ENCODE assay signal across 7 mouse cellular contexts in the genomic region with DNA sequence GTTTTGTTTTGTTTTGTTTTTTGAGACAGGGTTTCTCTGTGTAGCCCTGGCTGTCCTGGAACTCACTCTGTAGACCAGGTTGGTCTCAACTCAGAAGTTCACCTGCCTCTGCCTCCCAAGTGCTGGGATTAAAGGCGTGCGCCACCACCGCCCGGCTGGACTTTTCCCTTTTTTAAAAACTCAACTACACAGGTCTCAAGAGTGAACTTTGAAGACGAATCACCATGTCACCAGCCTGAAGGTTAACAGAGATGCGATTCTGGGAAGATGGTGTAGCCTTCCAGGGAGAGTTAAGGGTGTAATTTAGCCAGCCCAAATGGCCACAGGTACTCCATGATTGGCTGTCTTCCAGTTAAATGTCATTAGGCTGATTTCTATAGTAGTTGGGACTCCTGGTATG. TPM values are rescaled to one million over a fixed set of nuclear protein-coding genes. Genes with fewer than 3 reads are reported as not detected.
DNase-seq lines count a peak whose midpoint lies in the region; ATAC-seq and TF ChIP-seq lines count a peak whose summit lies in the region.
"Not testable (repeated sequence)": the region's sequence is repeated elsewhere in the genome, so short reads cannot be mapped to it uniquely, and the experiment has no call there.

No protein-coding gene starts in this region.

- not testable (repeated sequence) for TF ChIP-seq EP300 in liver, postnatal 0 days (IDR thresholded peaks at IDR 0.05; ENCODE audit: low read depth)

- peak overlapping the region; percentile 32 for H3K4me2 ChIP-seq in intestine, postnatal 0 days (replicated peaks; ENCODE audit: low read depth)
- 0 out of 2 replicates have a peak overlapping the region, but pooled peaks have one; percentile 9 for H3K4me2 ChIP-seq in kidney, embryonic 15.5 days
- 0 out of 2 replicates have a peak overlapping the region, but pooled peaks have one; percentile 17 for H3K4me2 ChIP-seq in limb, embryonic 11.5 days (ENCODE audit: low read depth, severe bottlenecking)
- H3K4me2 ChIP-seq in liver, embryonic 11.5 days: peak overlapping the region; percentile 28
- not testable (repeated sequence) for H3K4me2 ChIP-seq in liver, postnatal 0 days (ENCODE audit: low read depth, low read length); stomach, embryonic 14.5 days (replicated peaks; ENCODE audit: low read depth, low read length)

- 0 out of 2 replicates have a peak, but pooled peaks have one; percentile 3 for ATAC-seq in intestine, postnatal 0 days
- ATAC-seq in kidney, embryonic 15.5 days (replicated peaks; ENCODE audit: low FRiP score); limb, embryonic 11.5 days (ENCODE audit: insufficient number of reproducible peaks, low FRiP score, low TSS enrichment, low read depth); liver, embryonic 11.5 days (replicated peaks; ENCODE audit: low FRiP score); stomach, embryonic 14.5 days (ENCODE audit: insufficient number of reproducible peaks, insufficient read depth, low FRiP score, low read depth): not testable (repeated sequence)
- peak; percentile 5; the same call in 1 of the 2 replicates for ATAC-seq in liver, postnatal 0 days

- DNase-seq in heart, embryonic 10.5 days (ENCODE audit: low spot score); limb, embryonic 11.5 days (ENCODE audit: low spot score); liver, embryonic 11.5 days (ENCODE audit: low spot score); liver, postnatal 0 days: not testable (repeated sequence)

- H3K9ac ChIP-seq in intestine, postnatal 0 days (ENCODE audit: low read depth, low read length): 0 out of 2 replicates have a peak overlapping the region, but pooled peaks have one; percentile 18
- H3K9ac ChIP-seq in kidney, embryonic 15.5 days; limb, embryonic 11.5 days (ENCODE audit: low read length); liver, embryonic 11.5 days (ENCODE audit: low read depth, low read length); liver, postnatal 0 days (replicated peaks); stomach, embryonic 14.5 days (replicated peaks; ENCODE audit: low read depth, low read length): not testable (repeated sequence)

- H3K4me1 ChIP-seq in heart, embryonic 10.5 days: peaks cover 62% of the 10 kb centered on the region
- H3K4me1 ChIP-seq in intestine, postnatal 0 days (replicated peaks; ENCODE audit: control insufficient read depth, insufficient read depth, low read length): peaks cover 21% of the 10 kb centered on the region
- H3K4me1 ChIP-seq in kidney, embryonic 15.5 days: peaks cover 64% of the 10 kb centered on the region
- H3K4me1 ChIP-seq in limb, embryonic 11.5 days (ENCODE audit: control insufficient read depth, insufficient read depth, low read length): peaks cover 11% of the 10 kb centered on the region
- H3K4me1 ChIP-seq in liver, embryonic 11.5 days (replicated peaks; ENCODE audit: control insufficient read depth, insufficient read depth, low read length): peaks cover 45% of the 10 kb centered on the region
- H3K4me1 ChIP-seq in liver, postnatal 0 days (ENCODE audit: insufficient read depth): peaks cover 54% of the 10 kb centered on the region
- peaks cover 14% of the 10 kb centered on the region; the same call in 1 of the 2 replicates for H3K4me1 ChIP-seq in stomach, embryonic 14.5 days (ENCODE audit: control insufficient read depth, insufficient read depth, low read length)

- not testable (repeated sequence) for H3K36me3 ChIP-seq in heart, embryonic 10.5 days; intestine, postnatal 0 days (ENCODE audit: control insufficient read depth, insufficient read depth); kidney, embryonic 15.5 days; limb, embryonic 11.5 days (ENCODE audit: control insufficient read depth, insufficient read depth, low read length); liver, embryonic 11.5 days (ENCODE audit: control insufficient read depth, insufficient read depth, low read length); liver, postnatal 0 days (replicated peaks; ENCODE audit: insufficient read depth, low read length); stomach, embryonic 14.5 days (ENCODE audit: control insufficient read depth, insufficient read depth, low read length)

- WGBS in heart, embryonic 10.5 days: 83% methylated on average over 6 of the region's 6 CpGs
- WGBS in intestine, postnatal 0 days: 43% methylated on average over 6 of the region's 6 CpGs
- WGBS in kidney, embryonic 15.5 days: 73% methylated on average over 6 of the region's 6 CpGs
- WGBS in limb, embryonic 11.5 days: 80% methylated on average over 6 of the region's 6 CpGs
- WGBS in liver, embryonic 11.5 days: 77% methylated on average over 6 of the region's 6 CpGs
- 65% methylated on average over 6 of the region's 6 CpGs for WGBS in liver, postnatal 0 days (ENCODE audit: insufficient replicate concordance)
- 76% methylated on average over 6 of the region's 6 CpGs for WGBS in stomach, embryonic 14.5 days

- TF ChIP-seq CTCF in intestine, postnatal 0 days (IDR thresholded peaks at IDR 0.05; ENCODE audit: low read depth); liver, postnatal 0 days (IDR thresholded peaks at IDR 0.05; ENCODE audit: low read depth): not testable (repeated sequence)

- not testable (repeated sequence) for H3K9me3 ChIP-seq in heart, embryonic 10.5 days; intestine, postnatal 0 days (ENCODE audit: control insufficient read depth); kidney, embryonic 15.5 days (replicated peaks); limb, embryonic 11.5 days (ENCODE audit: control insufficient read depth, low read length); liver, embryonic 11.5 days (ENCODE audit: control insufficient read depth, low read length); liver, postnatal 0 days (ENCODE audit: low read length); stomach, embryonic 14.5 days (ENCODE audit: control insufficient read depth, low read depth, low read length)

- not testable (repeated sequence) for H3K27me3 ChIP-seq in heart, embryonic 10.5 days (ENCODE audit: insufficient read depth, poor library complexity, severe bottlenecking); intestine, postnatal 0 days (replicated peaks; ENCODE audit: control insufficient read depth, insufficient read depth, low read length); kidney, embryonic 15.5 days; limb, embryonic 11.5 days (ENCODE audit: control insufficient read depth, insufficient read depth, low read length); liver, embryonic 11.5 days (replicated peaks; ENCODE audit: control insufficient read depth, insufficient read depth, low read length); liver, postnatal 0 days (ENCODE audit: insufficient read depth, low read length); stomach, embryonic 14.5 days (ENCODE audit: control insufficient read depth, insufficient read depth, low read length)

- H3K4me3 ChIP-seq in heart, embryonic 10.5 days; intestine, postnatal 0 days (ENCODE audit: low read depth, low read length); kidney, embryonic 15.5 days (replicated peaks); limb, embryonic 11.5 days (ENCODE audit: low read depth, low read length); liver, embryonic 11.5 days (ENCODE audit: low read depth, low read length); liver, postnatal 0 days (ENCODE audit: low read depth, low read length); stomach, embryonic 14.5 days (ENCODE audit: low read depth, low read length): not testable (repeated sequence)

- 0 out of 2 replicates have a peak overlapping the region, but pooled peaks have one; percentile 83 for H3K27ac ChIP-seq in heart, embryonic 10.5 days
- H3K27ac ChIP-seq in intestine, postnatal 0 days (ENCODE audit: low read depth, low read length): peak overlapping the region; percentile 90
- H3K27ac ChIP-seq in kidney, embryonic 15.5 days: 0 out of 2 replicates have a peak overlapping the region, but pooled peaks have one; percentile 45
- not testable (repeated sequence) for H3K27ac ChIP-seq in limb, embryonic 11.5 days (replicated peaks; ENCODE audit: low read depth, low read length); liver, embryonic 11.5 days (ENCODE audit: low read depth, low read length)
- H3K27ac ChIP-seq in liver, postnatal 0 days (ENCODE audit: low read depth): peak overlapping the region; percentile 74
- H3K27ac ChIP-seq in stomach, embryonic 14.5 days (ENCODE audit: low read length): peak overlapping the region; percentile 27; the same call in 1 of the 2 replicates

RNA-seq across cellular contexts. Expression of gene Tmem51, which starts 32.2 kb away (rescaled TPM):
- polyA plus RNA-seq in heart, embryonic 10.5 days (2016; fragmentation: Nextera tagmentation; extraction: Ambion mirVana): 21.0 and 25.9 TPM in 2 replicates
- polyA plus RNA-seq in intestine, postnatal 0 days (2015; fragmentation: Nextera tagmentation; extraction: Ambion mirVana): 212 and 256 TPM in 2 replicates
- 29.1 and 29.5 TPM in 2 replicates for polyA plus RNA-seq in kidney, embryonic 15.5 days (2015; fragmentation: Nextera tagmentation; extraction: Ambion mirVana)
- 10.4 and 11.1 TPM in 2 replicates for polyA plus RNA-seq in limb, embryonic 11.5 days (2014; fragmentation: Nextera tagmentation; extraction: Ambion mirVana)
- 16.7 and 17.7 TPM in 2 replicates for polyA plus RNA-seq in liver, embryonic 11.5 days (2014; fragmentation: Nextera tagmentation; extraction: Ambion mirVana)
- polyA plus RNA-seq in liver, postnatal 0 days (2015; fragmentation: Nextera tagmentation; extraction: Ambion mirVana): 13.7 and 15.7 TPM in 2 replicates
- polyA plus RNA-seq in stomach, embryonic 14.5 days (2014; fragmentation: Nextera tagmentation; extraction: Ambion mirVana): 43.2 and 48.5 TPM in 2 replicates

RNA-seq across cellular contexts. Expression of gene Fhad1, which starts 37.0 kb away (rescaled TPM):
- polyA plus RNA-seq in heart, embryonic 10.5 days (2016; fragmentation: Nextera tagmentation; extraction: Ambion mirVana): 3.4 and 5.2 TPM in 2 replicates
- polyA plus RNA-seq in intestine, postnatal 0 days (2015; fragmentation: Nextera tagmentation; extraction: Ambion mirVana): 1.2 and 1.4 TPM in 2 replicates
- 0.87 and 1.4 TPM in 2 replicates for polyA plus RNA-seq in kidney, embryonic 15.5 days (2015; fragmentation: Nextera tagmentation; extraction: Ambion mirVana)
- polyA plus RNA-seq in limb, embryonic 11.5 days (2014; fragmentation: Nextera tagmentation; extraction: Ambion mirVana): 0.64 and 0.68 TPM in 2 replicates
- polyA plus RNA-seq in liver, embryonic 11.5 days (2014; fragmentation: Nextera tagmentation; extraction: Ambion mirVana): 0.69 and 1.8 TPM in 2 replicates
- polyA plus RNA-seq in liver, postnatal 0 days (2015; fragmentation: Nextera tagmentation; extraction: Ambion mirVana): 0.71 and 1.0 TPM in 2 replicates
- 0.78 and 2.5 TPM in 2 replicates for polyA plus RNA-seq in stomach, embryonic 14.5 days (2014; fragmentation: Nextera tagmentation; extraction: Ambion mirVana)
